Mouse (Mus musculus): ENCODE results near the gene Gm7982.
"Not testable (repeated sequence)": the region's sequence is repeated elsewhere in the genome, so short reads cannot be mapped to it uniquely, and the experiment has no call there.

The Gm7982 gene

GRCm38 (mm10) chr5:95741714-95742113 is at the start of gene Gm7982:
Gene Gm7982 (plus strand): TSS chr5:95742014.
- not testable (repeated sequence) for DNase-seq

- not testable (repeated sequence) for DNase-seq
Measured at GRCm38 (mm10) chr5:95736073-95736472, 5.7 kb upstream of the Gm7982 start, which contains the start of gene Gm7978. Gene Gm7978 (minus strand): TSS chr5:95736173.

DNA sequence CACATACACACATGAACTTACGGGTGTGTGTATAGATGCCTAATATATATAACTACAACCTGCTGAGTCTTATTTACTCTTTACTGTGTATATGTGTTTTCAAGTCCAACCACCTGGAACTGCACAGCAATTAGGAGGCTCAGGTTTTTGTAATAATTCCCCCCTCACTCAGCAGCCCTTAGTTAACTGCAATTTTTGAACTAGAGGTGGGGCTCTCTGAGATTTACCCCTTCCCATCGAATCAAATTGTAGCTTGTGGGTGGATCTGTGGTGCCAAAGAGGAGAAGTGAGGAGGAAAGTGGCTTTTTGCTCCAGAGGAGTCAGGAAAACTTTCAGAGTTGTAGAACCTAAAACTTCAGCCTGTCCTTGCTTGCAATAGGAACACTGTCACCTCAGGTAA is 33.9 kb downstream of the Gm7982 start, which contains the start of gene E330014E10Rik:
TSS of gene E330014E10Rik (plus strand) at position 301 of the 400 bp plus-strand sequence.
- DNase-seq, result not testable (repeated sequence)
